In the genomic region with DNA sequence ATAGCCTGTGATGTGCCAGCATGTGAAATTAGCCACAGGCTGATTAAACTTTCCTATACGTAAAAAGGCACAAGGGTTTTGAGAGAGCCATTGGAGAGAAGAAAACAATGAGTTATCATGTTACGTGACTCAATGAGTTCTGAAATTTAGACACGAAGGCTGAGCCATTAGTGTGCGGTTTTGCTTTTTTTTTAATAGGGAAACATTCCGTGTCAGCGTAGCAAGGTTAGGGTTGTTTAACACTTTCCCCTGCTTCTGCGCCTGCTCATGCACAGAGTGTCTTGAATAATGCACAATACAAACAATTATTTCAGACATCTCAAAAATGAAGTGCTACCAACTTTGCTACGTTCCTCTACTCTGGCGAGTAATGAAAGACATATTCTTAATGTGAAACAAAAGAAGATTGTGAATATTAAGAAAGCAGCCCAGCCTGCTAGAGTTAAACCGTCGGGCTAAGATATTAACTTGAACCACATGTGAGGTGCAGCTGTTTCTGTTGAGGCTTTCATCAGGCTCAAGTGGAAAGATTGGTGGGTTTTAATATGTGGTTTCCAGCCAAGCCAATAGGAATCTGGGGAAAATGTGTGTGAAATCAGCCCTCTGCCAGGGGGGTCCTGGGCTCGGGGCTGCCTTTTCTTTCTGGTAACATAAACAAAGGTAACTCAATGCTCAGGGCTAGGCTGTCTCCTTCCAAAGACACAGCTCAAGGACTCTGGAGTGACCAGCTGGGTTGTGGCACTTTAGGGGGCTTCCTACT, we compare ENCODE assay signal across 17 mouse cellular contexts.
DNase-seq lines count a peak whose midpoint lies in the region; ATAC-seq lines count a peak whose summit lies in the region.
"Had no signal": no experiment of that assay in that cellular context is flagged by ENCODE, and none has a peak within 500 bp of the region (broad histone marks: within the 10 kb centered on the region; RNA-seq: fewer than 3 reads in every experiment).

No protein-coding gene starts in this region.

- 60% methylated on average over 12 of the region's 12 CpGs for WGBS in hindbrain, embryonic 10.5 days
- 60% methylated on average over 12 of the region's 12 CpGs for WGBS in hindbrain, embryonic 13.5 days
- 7% methylated on average over 12 of the region's 12 CpGs for WGBS in embryonic facial prominence, embryonic 13.5 days
- 7% methylated on average over 12 of the region's 12 CpGs for WGBS in limb, embryonic 13.5 days

- H3K27me3 ChIP-seq in hindbrain, embryonic 10.5 days (ENCODE audit: insufficient read depth, poor library complexity, severe bottlenecking) = no peaks in the 10 kb centered on the region
- H3K27me3 ChIP-seq in hindbrain, embryonic 13.5 days = no peaks in the 10 kb centered on the region
- no peaks in the 10 kb centered on the region for H3K27me3 ChIP-seq in embryonic facial prominence, embryonic 13.5 days
- H3K27me3 ChIP-seq in limb, embryonic 13.5 days = no peaks in the 10 kb centered on the region
- H3K27me3 ChIP-seq: hindbrain, embryonic 15.5 days; liver, embryonic 12.5 days; midbrain, embryonic 15.5 days had no signal

- no peak overlapping the region for H3K4me2 ChIP-seq in hindbrain, embryonic 13.5 days
- H3K4me2 ChIP-seq in embryonic facial prominence, embryonic 13.5 days = peak overlapping the region; percentile 44
- H3K4me2 ChIP-seq in limb, embryonic 13.5 days (replicated peaks) = peak overlapping the region; percentile 48
- H3K4me2 ChIP-seq: hindbrain, embryonic 15.5 days; liver, embryonic 12.5 days; midbrain, embryonic 15.5 days had no signal

- H3K9ac ChIP-seq in hindbrain, embryonic 13.5 days = no peak overlapping the region
- H3K9ac ChIP-seq in embryonic facial prominence, embryonic 13.5 days = no peak overlapping the region
- no peak overlapping the region for H3K9ac ChIP-seq in limb, embryonic 13.5 days
- H3K9ac ChIP-seq: hindbrain, embryonic 15.5 days; liver, embryonic 12.5 days; midbrain, embryonic 15.5 days had no signal

- ATAC-seq in hindbrain, embryonic 13.5 days (ENCODE audit: low FRiP score) = no peak
- peak; percentile 86 for ATAC-seq in embryonic facial prominence, embryonic 13.5 days (ENCODE audit: insufficient number of reproducible peaks, insufficient read depth, low FRiP score, low TSS enrichment, low read depth)
- ATAC-seq in limb, embryonic 13.5 days (ENCODE audit: low FRiP score, low read depth) = peak; percentile 86
- ATAC-seq in erythroid progenitor cell, adult 5-6 weeks (replicated peaks; ENCODE audit: low FRiP score, poor library complexity, severe bottlenecking) = no peak
- ATAC-seq in activated CD4-positive, CD25-positive, alpha-beta regulatory T cell, adult 4 months = no peak
- ATAC-seq: liver, embryonic 12.5 days; midbrain, embryonic 15.5 days had no signal

- no peaks in the 10 kb centered on the region for H3K9me3 ChIP-seq in hindbrain, embryonic 10.5 days
- H3K9me3 ChIP-seq in hindbrain, embryonic 13.5 days = no peaks in the 10 kb centered on the region
- no peaks in the 10 kb centered on the region for H3K9me3 ChIP-seq in embryonic facial prominence, embryonic 13.5 days
- no peaks in the 10 kb centered on the region for H3K9me3 ChIP-seq in limb, embryonic 13.5 days
- H3K9me3 ChIP-seq: hindbrain, embryonic 15.5 days; liver, embryonic 12.5 days; midbrain, embryonic 15.5 days had no signal

- H3K4me1 ChIP-seq in hindbrain, embryonic 10.5 days (replicated peaks) = no peaks in the 10 kb centered on the region
- 0 out of 2 replicates have a peak, but pooled peaks cover 7% of the 10 kb centered on the region for H3K4me1 ChIP-seq in hindbrain, embryonic 13.5 days (replicated peaks)
- H3K4me1 ChIP-seq in embryonic facial prominence, embryonic 13.5 days = peaks cover 20% of the 10 kb centered on the region
- H3K4me1 ChIP-seq in limb, embryonic 13.5 days = peaks cover 43% of the 10 kb centered on the region
- H3K4me1 ChIP-seq: hindbrain, embryonic 15.5 days; liver, embryonic 12.5 days; midbrain, embryonic 15.5 days had no signal

- no peaks in the 10 kb centered on the region for H3K36me3 ChIP-seq in hindbrain, embryonic 10.5 days
- no peaks in the 10 kb centered on the region for H3K36me3 ChIP-seq in hindbrain, embryonic 13.5 days
- H3K36me3 ChIP-seq in embryonic facial prominence, embryonic 13.5 days = no peaks in the 10 kb centered on the region
- H3K36me3 ChIP-seq in limb, embryonic 13.5 days = no peaks in the 10 kb centered on the region
- H3K36me3 ChIP-seq: G1E; hindbrain, embryonic 15.5 days; liver, embryonic 12.5 days; midbrain, embryonic 15.5 days had no signal

- H3K4me3 ChIP-seq in hindbrain, embryonic 10.5 days = no peak overlapping the region
- H3K4me3 ChIP-seq in hindbrain, embryonic 13.5 days = no peak overlapping the region
- no peak overlapping the region for H3K4me3 ChIP-seq in embryonic facial prominence, embryonic 13.5 days
- no peak overlapping the region for H3K4me3 ChIP-seq in limb, embryonic 13.5 days
- H3K4me3 ChIP-seq: erythroblast, embryonic 14.5 days; hindbrain, embryonic 15.5 days; liver, embryonic 12.5 days; midbrain, embryonic 15.5 days had no signal

- no peak overlapping the region for H3K27ac ChIP-seq in hindbrain, embryonic 10.5 days
- H3K27ac ChIP-seq in hindbrain, embryonic 13.5 days = no peak overlapping the region
- peak overlapping the region; percentile 78 for H3K27ac ChIP-seq in embryonic facial prominence, embryonic 13.5 days
- H3K27ac ChIP-seq in limb, embryonic 13.5 days = peak overlapping the region; percentile 77
- H3K27ac ChIP-seq: hindbrain, embryonic 15.5 days; liver, embryonic 12.5 days; midbrain, embryonic 15.5 days had no signal

- peak; percentile 34 for DNase-seq in hindbrain, embryonic 10.5 days (ENCODE audit: low spot score)
- DNase-seq in embryo, embryonic 10 days (ENCODE audit: low spot score) = peak; percentile 56
- DNase-seq: cerebellum, adult 18-20 months; heart, adult 18-20 months; kidney, postnatal 10 days; lung, postnatal 10 days; right cerebral cortex, adult 18-20 months had no signal

Comparison
In these comparisons a context has a peak if more than half of its experiments do, and no peak if none do; other contexts are left out.
1. H3K27ac ChIP-seq: peak in embryonic facial prominence, embryonic 13.5 days (single experiment) and limb, embryonic 13.5 days (single experiment); none in hindbrain, embryonic 10.5 days (single experiment) and hindbrain, embryonic 13.5 days (single experiment).
2. ATAC-seq: peak in embryonic facial prominence, embryonic 13.5 days (single experiment) and limb, embryonic 13.5 days (single experiment); none in hindbrain, embryonic 13.5 days (single experiment), erythroid progenitor cell, adult 5-6 weeks (single experiment) and activated CD4-positive, CD25-positive, alpha-beta regulatory T cell, adult 4 months (single experiment).